Mouse (Mus musculus): ENCODE measurements at regions not wholly inside any gene's neighbourhood (a gene's known extent, or its start where the extent isn't known, plus 50 kb on each side); places are given as distances from the start of the nearest gene placed in this dataset.
"Not testable (repeated sequence)": the region's sequence is repeated elsewhere in the genome, so short reads cannot be mapped to it uniquely, and the experiment has no call there.

DNA sequence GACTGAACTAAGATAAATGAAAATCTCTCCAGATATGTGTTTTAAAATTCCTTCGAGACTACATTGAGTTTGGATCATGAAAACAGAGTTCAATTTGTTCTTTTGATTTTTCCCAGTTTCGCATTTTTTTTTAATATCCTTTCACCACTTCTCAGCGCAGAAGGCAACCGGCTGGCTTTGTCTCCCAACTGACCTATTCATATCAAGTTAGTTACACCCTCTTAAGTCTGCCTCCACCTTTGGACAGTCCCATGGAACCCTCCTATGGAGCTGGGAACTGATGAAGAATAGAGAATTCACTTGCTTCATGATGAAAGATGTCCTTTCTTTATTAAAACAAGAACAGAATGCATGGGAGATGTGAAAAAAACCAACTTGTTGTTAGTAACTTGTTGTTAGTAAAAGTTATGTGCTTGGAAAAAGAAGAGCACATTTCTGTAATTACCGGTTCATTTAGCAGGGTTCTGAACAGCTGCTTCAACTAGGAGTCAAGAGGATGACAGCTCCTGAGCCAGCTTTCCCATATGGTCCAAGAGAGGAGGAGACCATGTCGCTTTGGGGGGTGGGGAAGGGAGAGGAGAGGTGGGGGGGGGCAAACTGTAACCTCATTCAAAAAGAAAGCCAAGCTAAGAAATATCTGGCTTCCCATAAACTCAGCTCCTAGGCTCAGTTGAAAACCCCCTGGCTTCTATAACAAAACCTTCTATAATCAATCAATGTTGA, 495.6 kb upstream of the Gm9747 start:
- no peaks in the 10 kb centered on the region for H3K27me3 ChIP-seq (ENCODE audit: control insufficient read depth, insufficient read depth, low read depth, low read length)
- no peak overlapping the region for H3K9ac ChIP-seq (ENCODE audit: low read depth, low read length)
- WGBS, result 70% methylated on average over 6 of the region's 6 CpGs
- H3K9me3 ChIP-seq (replicated peaks; ENCODE audit: control insufficient read depth, low read length, poor library complexity, severe bottlenecking), result no peaks in the 10 kb centered on the region
- no peak overlapping the region for H3K4me3 ChIP-seq (ENCODE audit: low read depth, low read length)
- ATAC-seq, result no peak
- H3K27ac ChIP-seq (ENCODE audit: low read length), result no peak overlapping the region
- no peaks in the 10 kb centered on the region for H3K36me3 ChIP-seq (ENCODE audit: control insufficient read depth, insufficient read depth, low read length)
- H3K4me2 ChIP-seq (ENCODE audit: low read length), result no peak overlapping the region
- no peaks in the 10 kb centered on the region for H3K4me1 ChIP-seq (ENCODE audit: control insufficient read depth, insufficient read depth, low read length)

GRCm38 (mm10) chr1:81738384-81738783, 494.5 kb upstream of the Gm9747 start:
- no peak for ATAC-seq
- no peaks in the 10 kb centered on the region for H3K4me1 ChIP-seq (ENCODE audit: control insufficient read depth, insufficient read depth, low read length)
- H3K4me3 ChIP-seq (ENCODE audit: low read depth, low read length), result no peak overlapping the region
- 31% methylated on average over 2 of the region's 2 CpGs for WGBS
- no peak overlapping the region for H3K4me2 ChIP-seq (ENCODE audit: low read length)
- H3K27ac ChIP-seq (ENCODE audit: low read length), result no peak overlapping the region
- H3K36me3 ChIP-seq (ENCODE audit: control insufficient read depth, insufficient read depth, low read length), result no peaks in the 10 kb centered on the region
- no peaks in the 10 kb centered on the region for H3K27me3 ChIP-seq (ENCODE audit: control insufficient read depth, insufficient read depth, low read depth, low read length)
- no peak overlapping the region for H3K9ac ChIP-seq (ENCODE audit: low read depth, low read length)
- no peaks in the 10 kb centered on the region for H3K9me3 ChIP-seq (replicated peaks; ENCODE audit: control insufficient read depth, low read length, poor library complexity, severe bottlenecking)

DNA sequence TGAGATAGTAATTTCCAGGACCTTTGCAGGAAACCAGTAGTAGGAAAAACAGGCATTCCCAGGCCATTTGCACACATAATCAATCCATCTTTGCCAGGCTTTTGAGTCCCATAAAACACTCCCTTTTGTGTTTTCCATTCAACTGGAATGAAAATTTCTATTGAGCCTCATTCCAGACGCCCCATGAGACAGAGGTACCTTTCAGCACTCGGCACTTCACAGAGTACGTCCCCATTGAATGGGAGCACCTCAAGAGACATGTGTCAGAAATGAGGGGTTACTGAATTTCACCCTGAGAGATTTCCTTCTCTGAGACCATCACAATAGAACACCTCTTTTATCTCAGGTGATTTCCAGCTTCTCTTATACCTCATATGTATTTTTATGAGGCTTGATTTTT, 493.5 kb upstream of the Gm9747 start:
- Histone ChIP-seq H3K4me1 (ENCODE audit: control insufficient read depth, insufficient read depth, low read length) (no peaks in the 10 kb centered on the region; the same call in 1 of the 2 replicates), H3K9me3 (replicated peaks; ENCODE audit: control insufficient read depth, low read length, poor library complexity, severe bottlenecking) (no peaks in the 10 kb centered on the region)
- 34% methylated on average over 3 of the region's 3 CpGs for WGBS

DNA sequence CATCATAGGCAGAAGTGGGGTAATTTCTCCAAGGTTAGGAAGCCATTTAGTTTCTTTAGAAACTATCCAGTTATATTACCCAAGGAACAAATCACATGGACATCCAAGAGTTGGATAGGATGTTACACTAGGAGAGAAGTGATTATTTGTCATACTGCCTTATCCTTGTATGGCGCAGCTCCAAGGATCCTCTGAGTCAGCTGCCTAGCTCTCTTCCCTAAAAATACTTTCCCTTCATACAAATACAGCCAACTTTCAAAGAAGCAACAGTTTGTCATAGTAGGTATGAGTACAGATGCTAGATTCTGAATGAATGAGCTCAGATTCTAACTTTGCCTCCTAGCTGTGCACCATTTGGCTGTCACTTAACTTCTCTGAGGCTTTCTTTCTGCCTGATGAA, 492.9 kb upstream of the Gm9747 start:
- 100% methylated on average over 1 of the region's 1 CpGs for WGBS
- ATAC-seq, result no peak
- Histone ChIP-seq H3K4me2 (ENCODE audit: low read length) (no peak overlapping the region), H3K27ac (ENCODE audit: low read length) (no peak overlapping the region), H3K27me3 (ENCODE audit: control insufficient read depth, insufficient read depth, low read depth, low read length) (no peaks in the 10 kb centered on the region), H3K36me3 (ENCODE audit: control insufficient read depth, insufficient read depth, low read length) (no peaks in the 10 kb centered on the region), H3K9me3 (replicated peaks; ENCODE audit: control insufficient read depth, low read length, poor library complexity, severe bottlenecking) (no peaks in the 10 kb centered on the region), H3K4me1 (ENCODE audit: control insufficient read depth, insufficient read depth, low read length) (peaks cover 4% of the 10 kb centered on the region; the same call in 1 of the 2 replicates), H3K4me3 (ENCODE audit: low read depth, low read length) (no peak overlapping the region), H3K9ac (ENCODE audit: low read depth, low read length) (no peak overlapping the region)

More for the DNA sequence above, 493.5 kb upstream of the Gm9747 start:
- Histone ChIP-seq H3K27ac (ENCODE audit: low read length) (no peak overlapping the region), H3K4me3 (ENCODE audit: low read depth, low read length) (no peak overlapping the region), H3K27me3 (ENCODE audit: control insufficient read depth, insufficient read depth, low read depth, low read length) (no peaks in the 10 kb centered on the region), H3K9ac (ENCODE audit: low read depth, low read length) (no peak overlapping the region), H3K36me3 (ENCODE audit: control insufficient read depth, insufficient read depth, low read length) (no peaks in the 10 kb centered on the region), H3K4me2 (ENCODE audit: low read length) (no peak overlapping the region)
- no peak for ATAC-seq

GRCm38 (mm10) chr1:81741882-81742281, 491.0 kb upstream of the Gm9747 start:
- H3K4me3 ChIP-seq (ENCODE audit: low read depth, low read length); H3K9ac ChIP-seq (ENCODE audit: low read depth, low read length); H3K9me3 ChIP-seq (replicated peaks; ENCODE audit: control insufficient read depth, low read length, poor library complexity, severe bottlenecking); H3K4me1 ChIP-seq (ENCODE audit: control insufficient read depth, insufficient read depth, low read length); H3K27me3 ChIP-seq (ENCODE audit: control insufficient read depth, insufficient read depth, low read depth, low read length); ATAC-seq; H3K4me2 ChIP-seq (ENCODE audit: low read length); H3K27ac ChIP-seq (ENCODE audit: low read length); H3K36me3 ChIP-seq (ENCODE audit: control insufficient read depth, insufficient read depth, low read length): not testable (repeated sequence)
- 91% methylated on average over 8 of the region's 8 CpGs for WGBS

- ATAC-seq, result peak; percentile 56; the same call in 1 of the 2 replicates
- peaks cover 4% of the 10 kb centered on the region; the same call in 1 of the 2 replicates for H3K4me1 ChIP-seq (ENCODE audit: control insufficient read depth, insufficient read depth, low read length)
- H3K27me3 ChIP-seq (ENCODE audit: control insufficient read depth, insufficient read depth, low read depth, low read length), result no peaks in the 10 kb centered on the region
- H3K27ac ChIP-seq (ENCODE audit: low read length), result no peak overlapping the region
- no peak overlapping the region for H3K9ac ChIP-seq (ENCODE audit: low read depth, low read length)
- no peak overlapping the region for H3K4me3 ChIP-seq (ENCODE audit: low read depth, low read length)
- WGBS, result 36% methylated on average over 8 of the region's 8 CpGs
- no peaks in the 10 kb centered on the region for H3K9me3 ChIP-seq (replicated peaks; ENCODE audit: control insufficient read depth, low read length, poor library complexity, severe bottlenecking)
- no peak overlapping the region for H3K4me2 ChIP-seq (ENCODE audit: low read length)
- no peaks in the 10 kb centered on the region for H3K36me3 ChIP-seq (ENCODE audit: control insufficient read depth, insufficient read depth, low read length)
Observed at GRCm38 (mm10) chr1:81744524-81744923, 488.4 kb upstream of the Gm9747 start.

DNA sequence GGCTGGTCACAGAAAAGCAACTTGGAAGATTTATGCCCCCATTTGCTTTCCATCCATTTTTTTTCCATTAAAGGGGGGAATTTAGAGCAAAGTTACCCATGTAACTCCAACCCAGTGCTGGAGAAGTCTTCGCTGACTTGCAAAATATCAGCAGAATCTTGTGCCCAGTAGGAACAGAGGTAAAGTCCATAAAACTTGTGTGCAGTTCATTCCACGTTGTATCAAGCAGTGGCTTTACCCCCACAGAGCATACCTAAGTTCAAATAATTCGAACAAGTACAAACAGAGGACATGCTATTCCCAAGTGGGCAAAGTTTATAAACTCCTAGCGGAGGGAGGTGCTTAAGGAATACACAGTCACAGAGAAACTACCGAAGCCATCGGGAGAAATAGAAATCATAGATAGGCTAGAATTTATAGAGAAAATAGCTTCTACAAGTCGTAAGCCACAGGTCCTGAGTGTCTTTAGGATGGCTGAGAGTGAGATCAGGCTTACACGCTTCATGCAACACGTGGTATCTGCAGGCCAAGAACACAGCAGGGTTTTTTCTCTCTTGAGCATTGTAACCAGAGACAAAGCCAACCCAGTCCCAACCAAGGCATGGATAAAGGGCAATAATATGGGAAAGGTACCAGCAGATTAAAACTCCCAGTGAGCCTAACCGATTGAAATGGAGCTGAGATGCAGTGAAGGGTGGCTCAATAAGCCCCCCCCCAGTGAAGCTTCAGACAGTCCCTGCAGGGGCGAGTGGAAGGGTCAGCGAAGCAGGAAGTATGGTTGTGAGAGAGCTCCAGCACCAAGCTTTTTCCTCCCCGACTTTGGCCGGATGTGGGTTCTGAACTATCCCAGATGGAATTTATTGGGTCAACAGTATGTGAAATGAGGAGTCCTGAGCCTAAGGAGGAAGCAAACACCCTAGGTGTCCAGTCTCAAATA, 487.6 kb upstream of the Gm9747 start:
- no peak overlapping the region for H3K9ac ChIP-seq (ENCODE audit: low read depth, low read length)
- H3K4me2 ChIP-seq (ENCODE audit: low read length), result no peak overlapping the region
- no peak overlapping the region for H3K4me3 ChIP-seq (ENCODE audit: low read depth, low read length)
- 62% methylated on average over 14 of the region's 14 CpGs for WGBS
- no peak for ATAC-seq
- no peaks in the 10 kb centered on the region for H3K27me3 ChIP-seq (ENCODE audit: control insufficient read depth, insufficient read depth, low read depth, low read length)
- no peaks in the 10 kb centered on the region for H3K36me3 ChIP-seq (ENCODE audit: control insufficient read depth, insufficient read depth, low read length)
- H3K9me3 ChIP-seq (replicated peaks; ENCODE audit: control insufficient read depth, low read length, poor library complexity, severe bottlenecking), result no peaks in the 10 kb centered on the region
- no peak overlapping the region for H3K27ac ChIP-seq (ENCODE audit: low read length)
- H3K4me1 ChIP-seq (ENCODE audit: control insufficient read depth, insufficient read depth, low read length), result peaks cover 4% of the 10 kb centered on the region; the same call in 1 of the 2 replicates

DNA sequence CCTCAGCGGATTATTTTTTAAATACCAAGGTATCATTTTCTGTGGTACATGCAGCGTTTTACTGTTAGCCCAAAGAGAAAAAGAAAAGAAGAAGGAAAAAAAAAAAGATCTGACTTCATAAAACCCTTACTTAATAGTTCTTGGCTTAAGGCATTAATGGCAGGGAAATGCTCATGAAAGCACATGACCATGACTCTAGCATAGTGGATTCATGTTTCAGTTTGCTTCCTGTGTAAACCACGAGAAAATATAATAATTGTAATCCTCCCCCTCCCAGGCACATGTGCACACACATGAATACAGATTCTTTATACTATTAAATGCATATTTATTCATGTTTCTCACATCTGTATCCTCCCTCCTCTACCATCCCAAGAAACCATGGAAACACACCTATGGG, 486.9 kb upstream of the Gm9747 start:
- no peaks in the 10 kb centered on the region for H3K36me3 ChIP-seq (ENCODE audit: control insufficient read depth, insufficient read depth, low read length)
- H3K4me3 ChIP-seq (ENCODE audit: low read depth, low read length), result no peak overlapping the region
- no peaks in the 10 kb centered on the region for H3K9me3 ChIP-seq (replicated peaks; ENCODE audit: control insufficient read depth, low read length, poor library complexity, severe bottlenecking)
- 84% methylated on average over 3 of the region's 3 CpGs for WGBS
- no peak overlapping the region for H3K4me2 ChIP-seq (ENCODE audit: low read length)
- ATAC-seq, result no peak
- H3K27me3 ChIP-seq (ENCODE audit: control insufficient read depth, insufficient read depth, low read depth, low read length), result no peaks in the 10 kb centered on the region
- H3K4me1 ChIP-seq (ENCODE audit: control insufficient read depth, insufficient read depth, low read length), result peaks cover 4% of the 10 kb centered on the region; the same call in 1 of the 2 replicates
- no peak overlapping the region for H3K9ac ChIP-seq (ENCODE audit: low read depth, low read length)
- no peak overlapping the region for H3K27ac ChIP-seq (ENCODE audit: low read length)

- Histone ChIP-seq H3K4me2 (ENCODE audit: low read length) (no peak overlapping the region), H3K27ac (ENCODE audit: low read length) (no peak overlapping the region), H3K27me3 (ENCODE audit: control insufficient read depth, insufficient read depth, low read depth, low read length) (no peaks in the 10 kb centered on the region), H3K9me3 (replicated peaks; ENCODE audit: control insufficient read depth, low read length, poor library complexity, severe bottlenecking) (no peaks in the 10 kb centered on the region), H3K4me3 (ENCODE audit: low read depth, low read length) (no peak overlapping the region), H3K4me1 (ENCODE audit: control insufficient read depth, insufficient read depth, low read length) (peaks cover 4% of the 10 kb centered on the region; the same call in 1 of the 2 replicates), H3K9ac (ENCODE audit: low read depth, low read length) (no peak overlapping the region), H3K36me3 (ENCODE audit: control insufficient read depth, insufficient read depth, low read length) (no peaks in the 10 kb centered on the region)
- 92% methylated on average over 3 of the region's 3 CpGs for WGBS
- ATAC-seq, result no peak
Observed at GRCm38 (mm10) chr1:81747025-81747424, 485.9 kb upstream of the Gm9747 start.

All from midbrain, embryonic 16.5 days (tissue).